Mouse (Mus musculus) G1E-ER4 (cell line): ENCODE measurements around the gene Grid2. TPM values are rescaled to one million over a fixed set of nuclear protein-coding genes. Genes with fewer than 3 reads are reported as not detected.

ENCODE experiments used
- GATA1 ChIP-seq: IDR thresholded peaks from one replicate; pipeline ENCODE4 v1.8.0; 2012; ENCODE audit warnings: low read length, inconsistent platforms
- polyA plus RNA-seq: library from polyadenylated mRNA; stranded (reverse); fragments of >175 nt; gene quantifications from 2 replicates; pipeline ENCODE4 v1.2.3, GENCODE M21; 2012

Gene Grid2
- polyA plus RNA-seq, 1 experiment = 0.04 TPM

DNA sequence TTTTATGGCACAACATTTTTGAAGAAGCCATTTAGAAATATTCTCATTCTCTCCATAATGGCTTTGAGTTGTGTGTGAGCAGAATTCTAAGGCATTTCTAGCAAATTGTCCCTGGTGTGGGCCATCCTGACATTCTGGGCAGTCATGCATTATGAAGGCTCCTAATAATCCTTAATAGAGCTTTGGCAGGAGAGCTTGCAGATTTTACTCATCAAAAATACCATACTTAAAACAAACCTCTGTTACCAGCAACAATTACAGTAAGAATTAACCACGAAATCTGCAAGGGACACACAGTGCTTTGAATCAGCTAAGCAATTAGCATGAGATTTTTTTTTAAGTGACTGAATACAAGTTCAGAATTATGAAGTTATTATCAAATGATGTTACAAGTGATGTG lies 1053.0 kb downstream of the Grid2 start:
- no peak for TF ChIP-seq GATA1

GRCm38 (mm10) chr6:64313132-64313531 lies 1057.5 kb downstream of the Grid2 start:
- TF ChIP-seq GATA1 = no peak

- no peak for TF ChIP-seq GATA1
These were observed 1071.3 kb downstream of the Grid2 start for GRCm38 (mm10) chr6:64326936-64327335.

GRCm38 (mm10) chr6:64327876-64328275 lies 1072.2 kb downstream of the Grid2 start:
- TF ChIP-seq GATA1 = no peak

- no peak for TF ChIP-seq GATA1
These were observed 1142.9 kb downstream of the Grid2 start for GRCm38 (mm10) chr6:64398413-64399098.

GRCm38 (mm10) chr6:64427658-64428057 lies 1172.0 kb downstream of the Grid2 start:
- TF ChIP-seq GATA1 = no peak

GRCm38 (mm10) chr6:64428898-64429297 lies 1173.2 kb downstream of the Grid2 start:
- TF ChIP-seq GATA1 = no peak

GRCm38 (mm10) chr6:64448127-64448526 lies 1192.5 kb downstream of the Grid2 start:
- no peak for TF ChIP-seq GATA1

DNA sequence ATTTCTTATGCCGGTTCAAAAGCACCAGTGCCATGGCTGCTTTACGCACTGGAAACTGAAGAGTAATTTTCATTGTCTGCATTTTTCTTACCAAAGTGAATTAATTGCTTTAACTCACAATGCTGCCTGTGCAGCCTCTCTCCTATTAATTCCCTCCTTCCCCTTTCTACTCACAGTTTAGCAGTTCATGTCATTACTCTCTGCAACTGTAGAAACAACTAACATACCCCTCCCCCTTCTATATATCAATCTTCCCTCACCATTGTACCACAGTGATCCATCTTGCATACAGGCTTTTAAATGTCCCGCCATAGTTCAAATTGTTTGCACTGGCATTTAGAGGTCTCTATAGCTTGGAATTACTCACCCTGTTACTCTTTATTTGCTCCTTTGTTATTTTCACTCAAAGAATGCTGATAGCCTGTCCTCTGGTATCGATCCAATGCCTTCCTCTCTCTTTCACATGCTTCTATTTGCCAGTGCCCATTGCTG lies 1193.2 kb downstream of the Grid2 start:
- no peak for TF ChIP-seq GATA1

- TF ChIP-seq GATA1 = no peak
These were observed 1195.1 kb downstream of the Grid2 start for GRCm38 (mm10) chr6:64450770-64451169.

GRCm38 (mm10) chr6:64479884-64480283 lies 1224.2 kb downstream of the Grid2 start:
- TF ChIP-seq GATA1 = no peak

DNA sequence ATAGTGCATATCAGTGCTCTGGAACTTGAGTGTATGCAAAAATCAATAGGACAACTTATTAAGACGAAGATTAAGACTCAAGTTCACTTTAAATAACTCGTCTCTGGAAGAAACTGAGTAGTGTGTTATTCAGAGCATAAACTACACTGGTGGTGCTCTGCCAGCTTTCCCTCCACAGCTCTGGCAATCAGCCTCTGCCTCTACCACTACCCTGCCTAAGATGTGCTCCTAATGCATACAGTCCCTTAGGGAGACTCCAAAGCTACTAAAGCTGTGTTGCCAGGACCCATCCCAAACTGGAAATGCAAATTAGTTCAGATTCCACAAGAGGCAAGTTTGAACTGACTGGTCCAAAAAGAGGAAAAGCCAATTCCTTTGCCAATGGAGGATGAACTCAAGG lies 1224.9 kb downstream of the Grid2 start:
- TF ChIP-seq GATA1 = no peak

GRCm38 (mm10) chr6:64490313-64491067 lies 1234.8 kb downstream of the Grid2 start:
- TF ChIP-seq GATA1 = no peak

GRCm38 (mm10) chr6:64504394-64504793 lies 1248.7 kb downstream of the Grid2 start:
- no peak for TF ChIP-seq GATA1

GRCm38 (mm10) chr6:64542168-64542567 lies 1286.5 kb downstream of the Grid2 start:
- TF ChIP-seq GATA1 = no peak

DNA sequence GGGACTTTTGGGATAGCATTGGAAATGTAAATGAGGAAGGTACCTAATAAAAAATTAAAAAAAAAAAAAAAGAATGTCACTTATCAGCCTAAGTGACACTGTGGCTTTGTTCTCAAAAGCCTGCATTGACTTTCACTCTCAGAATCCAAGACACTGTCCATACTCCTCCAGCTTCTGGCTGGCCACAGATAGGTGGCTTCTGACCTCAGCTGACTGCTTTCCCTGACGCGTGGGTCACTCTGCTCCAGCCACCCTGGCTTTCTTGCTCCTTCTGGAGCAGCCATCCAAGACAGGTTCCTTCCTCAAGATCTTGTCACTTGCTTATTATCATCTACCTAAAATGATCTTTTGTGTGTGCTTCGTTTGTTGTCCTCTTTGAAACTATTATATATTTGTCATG lies 1298.0 kb downstream of the Grid2 start:
- no peak for TF ChIP-seq GATA1

DNA sequence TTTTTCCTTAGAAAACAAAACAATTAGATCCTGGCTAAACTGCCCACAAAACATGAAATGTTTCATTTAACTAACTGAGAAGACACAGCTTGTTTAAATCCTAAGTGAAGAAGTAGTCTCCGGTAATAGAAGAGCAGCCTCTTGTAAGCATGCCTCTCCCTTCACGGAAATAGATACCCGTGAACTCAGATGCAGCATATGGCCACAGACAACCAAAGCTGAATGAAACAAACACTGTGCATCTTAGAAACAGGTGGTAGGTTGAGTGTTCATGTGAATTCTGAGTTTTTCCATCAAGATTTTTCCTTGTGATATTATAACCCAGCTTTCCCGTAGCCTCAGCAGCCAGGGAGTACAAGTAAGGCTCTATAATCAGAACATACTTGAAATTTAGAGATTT lies 1299.5 kb downstream of the Grid2 start:
- TF ChIP-seq GATA1 = no peak
